Comparison of ENCODE assay signal across 23 mouse cellular contexts in genomic region chr19:46616378-46616777, GRCm38 (mm10). TPM values are rescaled to one million over a fixed set of nuclear protein-coding genes. Genes with fewer than 3 reads are reported as not detected.
A peak's percentile ranks its signal among the peaks of the same experiment; 100 is the strongest.
DNase-seq lines count a peak whose midpoint lies in the region; ATAC-seq and TF ChIP-seq lines count a peak whose summit lies in the region.
"Had no signal": no experiment of that assay in that cellular context is flagged by ENCODE, and none has a peak within 500 bp of the region (broad histone marks: within the 10 kb centered on the region; RNA-seq: fewer than 3 reads in every experiment).

No protein-coding gene starts in this region.

- intact Hi-C loops in heart, postnatal 25 days (cut with DNase I), result no loop called here

- in situ Hi-C loops in ES-E14 (cut with MboI; ENCODE audit: low sequenced_read_pairs in 2 of 2, unreplicated experiment in 2 of 2), result no loop called here

- H3K4me2 ChIP-seq in heart, embryonic 11.5 days, result peak overlapping the region; percentile 11; the same call in 1 of the 2 replicates
- no peak overlapping the region for H3K4me2 ChIP-seq in kidney, embryonic 14.5 days (replicated peaks; ENCODE audit: low read depth, low read length)
- no peak overlapping the region for H3K4me2 ChIP-seq in hindbrain, embryonic 11.5 days (replicated peaks; ENCODE audit: low read depth, low read length)
- H3K4me2 ChIP-seq: forebrain, embryonic 13.5 days; hindbrain, embryonic 14.5 days had no signal

- no peak overlapping the region for H3K4me3 ChIP-seq in heart, embryonic 11.5 days (ENCODE audit: low read depth, low read length)
- H3K4me3 ChIP-seq in kidney, embryonic 14.5 days (ENCODE audit: low read length), result no peak overlapping the region
- H3K4me3 ChIP-seq in E14TG2a.4 (replicated peaks; ENCODE audit: low read length), result 0 out of 2 replicates have a peak overlapping the region, but pooled peaks have one; percentile 10
- H3K4me3 ChIP-seq in ES-E14 (ENCODE audit: insufficient read depth in 1 of 2, low read depth in 1 of 2, low read length in 2 of 2, poor library complexity in 1 of 2, severe bottlenecking in 1 of 2), result no peak overlapping the region
- no peak overlapping the region for H3K4me3 ChIP-seq in hindbrain, embryonic 11.5 days (ENCODE audit: low read depth, low read length)
- H3K4me3 ChIP-seq: embryonic facial prominence, embryonic 10.5 days; forebrain, embryonic 13.5 days had no signal

- no peak for TF ChIP-seq CTCF in E14TG2a.4 (conservative IDR thresholded peaks at IDR 0.05; ENCODE audit: low read length)

- WGBS in heart, embryonic 11.5 days (ENCODE audit: insufficient replicate concordance), result 55% methylated on average over 11 of the region's 11 CpGs
- WGBS in kidney, embryonic 14.5 days, result 80% methylated on average over 11 of the region's 11 CpGs
- 91% methylated on average over 11 of the region's 11 CpGs for WGBS in hindbrain, embryonic 11.5 days

- DNase-seq in heart, postnatal 25 days (ENCODE audit: low spot score), result no peak
- no peak for DNase-seq in kidney, postnatal 14 days
- DNase-seq in ES-E14 (ENCODE audit: low read depth, low spot score), result no peak
- DNase-seq in thymus, postnatal 25 days, result no peak
- no peak for DNase-seq in hindbrain, embryonic 11.5 days (ENCODE audit: low spot score)
- DNase-seq: adrenal gland, adult 2 months; adrenal gland, postnatal 25 days; cerebellum, adult 2 months; cerebellum, postnatal 10 days; forebrain, postnatal 0 days; gastrocnemius, postnatal 14 days had no signal

- H3K9me3 ChIP-seq in heart, embryonic 11.5 days (replicated peaks; ENCODE audit: control insufficient read depth, low read length), result no peaks in the 10 kb centered on the region
- no peaks in the 10 kb centered on the region for H3K9me3 ChIP-seq in kidney, embryonic 14.5 days (ENCODE audit: control insufficient read depth, low read length)
- H3K9me3 ChIP-seq in E14TG2a.4 (ENCODE audit: low read length) (no peaks in the 10 kb centered on the region), ES-E14 (ENCODE audit: control insufficient read depth, insufficient read depth, low read depth, low read length) (no peaks in the 10 kb centered on the region)
- H3K9me3 ChIP-seq in hindbrain, embryonic 11.5 days (ENCODE audit: control insufficient read depth, low read length), result no peaks in the 10 kb centered on the region
- H3K9me3 ChIP-seq: embryonic facial prominence, embryonic 10.5 days; forebrain, embryonic 13.5 days had no signal

- H3K27ac ChIP-seq in heart, embryonic 11.5 days (ENCODE audit: low read depth, low read length), result no peak overlapping the region
- H3K27ac ChIP-seq in kidney, embryonic 14.5 days (ENCODE audit: low read depth, low read length), result peak overlapping the region; percentile 24; the same call in 1 of the 2 replicates
- H3K27ac ChIP-seq in ES-E14 (ENCODE audit: insufficient read depth, low read depth, low read length, poor library complexity, severe bottlenecking), result no peak overlapping the region; the same call in 1 of the 2 replicates
- no peak overlapping the region for H3K27ac ChIP-seq in hindbrain, embryonic 11.5 days (ENCODE audit: low read depth, low read length)
- H3K27ac ChIP-seq: embryonic facial prominence, embryonic 10.5 days; forebrain, embryonic 13.5 days; hindbrain, embryonic 14.5 days had no signal

- peaks cover 68% of the 10 kb centered on the region for H3K4me1 ChIP-seq in heart, embryonic 11.5 days (ENCODE audit: control insufficient read depth, insufficient read depth, low read length)
- peaks cover 28% of the 10 kb centered on the region for H3K4me1 ChIP-seq in kidney, embryonic 14.5 days (ENCODE audit: control insufficient read depth, insufficient read depth, low read length)
- H3K4me1 ChIP-seq in E14TG2a.4 (replicated peaks; ENCODE audit: low read depth, low read length), result peaks cover 55% of the 10 kb centered on the region
- peaks cover 7 to 18% of the 10 kb centered on the region in 2 experiments for H3K4me1 ChIP-seq in ES-E14 (ENCODE audit: control insufficient read depth in 2 of 2, insufficient read depth in 2 of 2, low read length in 2 of 2, poor library complexity in 1 of 2)
- peaks cover 9% of the 10 kb centered on the region for H3K4me1 ChIP-seq in hindbrain, embryonic 11.5 days (replicated peaks; ENCODE audit: control insufficient read depth, insufficient read depth, low read length)

- no peak for ATAC-seq in heart, embryonic 11.5 days (replicated peaks; ENCODE audit: insufficient number of reproducible peaks, low FRiP score, low TSS enrichment)
- ATAC-seq in kidney, embryonic 14.5 days (ENCODE audit: low FRiP score, low TSS enrichment), result no peak
- ATAC-seq in hindbrain, embryonic 11.5 days (ENCODE audit: low FRiP score), result no peak
- ATAC-seq: forebrain, embryonic 13.5 days; forebrain, postnatal 0 days; intestine, postnatal 0 days had no signal

- no peaks in the 10 kb centered on the region; the same call in 1 of the 2 replicates for H3K36me3 ChIP-seq in heart, embryonic 11.5 days (ENCODE audit: control insufficient read depth, insufficient read depth, low read length)
- peaks cover 10% of the 10 kb centered on the region; the same call in 1 of the 2 replicates for H3K36me3 ChIP-seq in kidney, embryonic 14.5 days (ENCODE audit: control insufficient read depth, insufficient read depth, low read length)
- H3K36me3 ChIP-seq in E14TG2a.4 (ENCODE audit: insufficient read depth, low read length) (peaks cover 44% of the 10 kb centered on the region), ES-E14 (ENCODE audit: control insufficient read depth, insufficient read depth, low read length, poor library complexity, severe bottlenecking) (peaks cover 2% of the 10 kb centered on the region; the same call in 1 of the 2 replicates)
- no peaks in the 10 kb centered on the region for H3K36me3 ChIP-seq in hindbrain, embryonic 11.5 days (ENCODE audit: control insufficient read depth, insufficient read depth, low read length)

- no peaks in the 10 kb centered on the region for H3K27me3 ChIP-seq in heart, embryonic 11.5 days (ENCODE audit: control insufficient read depth, insufficient read depth, low read length)
- H3K27me3 ChIP-seq in kidney, embryonic 14.5 days (ENCODE audit: control insufficient read depth, insufficient read depth, low read length), result no peaks in the 10 kb centered on the region
- no peaks in the 10 kb centered on the region for H3K27me3 ChIP-seq in E14TG2a.4 (ENCODE audit: insufficient read depth, low read length)
- H3K27me3 ChIP-seq in hindbrain, embryonic 11.5 days (ENCODE audit: control insufficient read depth, insufficient read depth, low read length), result no peaks in the 10 kb centered on the region
- H3K27me3 ChIP-seq: forebrain, embryonic 13.5 days had no signal

- no peak overlapping the region for H3K9ac ChIP-seq in heart, embryonic 11.5 days (ENCODE audit: low read depth, low read length)
- no peak overlapping the region for H3K9ac ChIP-seq in kidney, embryonic 14.5 days (ENCODE audit: low read depth, low read length)
- H3K9ac ChIP-seq in ES-E14 (ENCODE audit: insufficient read depth, low read depth, low read length, poor library complexity, severe bottlenecking), result peak overlapping the region; percentile 24; the same call in 1 of the 2 replicates
- H3K9ac ChIP-seq in hindbrain, embryonic 11.5 days (ENCODE audit: low read depth, low read length), result no peak overlapping the region
- H3K9ac ChIP-seq: forebrain, embryonic 13.5 days; forebrain, postnatal 0 days; hindbrain, embryonic 14.5 days had no signal

TF ChIP-seq in ES-E14, 5 proteins besides CTCF, POLR2A, EP300 and RAD21:
- TF ChIP-seq ZNF384 (IDR thresholded peaks at IDR 0.05; ENCODE audit: low read depth, low read length), result no peak
- no peak for TF ChIP-seq HCFC1 (IDR thresholded peaks at IDR 0.05; ENCODE audit: borderline replicate concordance, insufficient read depth, low read length)
- TF ChIP-seq ZC3H11A (IDR thresholded peaks at IDR 0.05; ENCODE audit: borderline replicate concordance, low read depth, low read length), result no peak
- TF ChIP-seq CHD2 (IDR thresholded peaks at IDR 0.05; ENCODE audit: low read depth, low read length), result no peak
- no peak for TF ChIP-seq MAFK (IDR thresholded peaks at IDR 0.05; ENCODE audit: insufficient read depth, low read depth, low read length)
TF ChIP-seq in ES-E14: peak in this region for 0.

RNA-seq across cellular contexts. Expression of gene Wbp1l, which starts 17.5 kb away (rescaled TPM):
- 41.5 and 45.9 TPM in 2 replicates for polyA plus RNA-seq in heart, embryonic 11.5 days (2014; fragmentation: Nextera tagmentation; extraction: Ambion mirVana)
- 10 to 100 TPM; 48.5 to 54.4 TPM for total RNA-seq in heart, postnatal 25 days (2021)
- polyA plus RNA-seq in kidney, embryonic 14.5 days (2014; fragmentation: Nextera tagmentation; extraction: Ambion mirVana), result 26.2 and 46.1 TPM in 2 replicates
- 38.8 and 40.2 TPM in 2 replicates for total RNA-seq in ES-E14 (2012; rRNA removed)
- 31.5 and 33.4 TPM in 2 replicates for polyA plus RNA-seq in hindbrain, embryonic 11.5 days (2014; fragmentation: Nextera tagmentation; extraction: Ambion mirVana)

RNA-seq across cellular contexts. Expression of gene Sfxn2, which starts 43.2 kb away (rescaled TPM):
- polyA plus RNA-seq in heart, embryonic 11.5 days (2014; fragmentation: Nextera tagmentation; extraction: Ambion mirVana), result 8.1 and 10.5 TPM in 2 replicates
- 1 to 10 TPM; 3.1 to 4.2 TPM for total RNA-seq in heart, postnatal 25 days (2021)
- polyA plus RNA-seq in kidney, embryonic 14.5 days (2014; fragmentation: Nextera tagmentation; extraction: Ambion mirVana), result 18.1 and 25.1 TPM in 2 replicates
- total RNA-seq in ES-E14 (2012; rRNA removed), result 11.4 TPM in 2 replicates
- polyA plus RNA-seq in hindbrain, embryonic 11.5 days (2014; fragmentation: Nextera tagmentation; extraction: Ambion mirVana), result 9.3 and 11.1 TPM in 2 replicates

RNA-seq across cellular contexts. Expression of gene Arl3, which starts 43.4 kb away (rescaled TPM):
- 67.5 and 83.5 TPM in 2 replicates for polyA plus RNA-seq in heart, embryonic 11.5 days (2014; fragmentation: Nextera tagmentation; extraction: Ambion mirVana)
- total RNA-seq in heart, postnatal 25 days (2021), result 10 to 100 TPM; 33.2 to 37.0 TPM
- polyA plus RNA-seq in kidney, embryonic 14.5 days (2014; fragmentation: Nextera tagmentation; extraction: Ambion mirVana), result 98.3 and 182 TPM in 2 replicates
- total RNA-seq in ES-E14 (2012; rRNA removed), result 25.7 and 39.7 TPM in 2 replicates
- polyA plus RNA-seq in hindbrain, embryonic 11.5 days (2014; fragmentation: Nextera tagmentation; extraction: Ambion mirVana), result 145 and 160 TPM in 2 replicates

RNA-seq across cellular contexts. Expression of gene Cyp17a1, which starts 56.6 kb away (rescaled TPM):
- polyA plus RNA-seq in heart, embryonic 11.5 days (2014; fragmentation: Nextera tagmentation; extraction: Ambion mirVana), result 0.97 and 1.1 TPM in 2 replicates
- not detected for total RNA-seq in heart, postnatal 25 days (2021)
- polyA plus RNA-seq in kidney, embryonic 14.5 days (2014; fragmentation: Nextera tagmentation; extraction: Ambion mirVana), result not detected in 2 replicates
- total RNA-seq in ES-E14 (2012; rRNA removed), result not detected in 2 replicates
- 0.29 TPM in 1 of 2 replicates, not detected in the other for polyA plus RNA-seq in hindbrain, embryonic 11.5 days (2014; fragmentation: Nextera tagmentation; extraction: Ambion mirVana)
- total RNA-seq: forebrain, postnatal 0 days; gastrocnemius, adult 18-20 months; gastrocnemius, postnatal 14 days; heart, adult 8-10 months; hematopoietic stem cell, adult 5-6 weeks; MEL had no signal
- polyA plus RNA-seq: C2C12; embryonic facial prominence, embryonic 10.5 days; forebrain, embryonic 13.5 days; forebrain, postnatal 0 days; hindbrain, embryonic 14.5 days; intestine, postnatal 0 days had no signal
